Mouse (Mus musculus): ENCODE data around the gene Ranbp9.
A peak's percentile ranks its signal among the peaks of the same experiment; 100 is the strongest.

The Ranbp9 gene

GRCm38 (mm10) chr13:43364985-43365824 lies 115.9 kb downstream of the Ranbp9 start, which contains the start of gene Sirt5:
TSS of gene Sirt5 (plus strand) at chr13:43365496.
- DNase-seq (ENCODE audit: low spot score in 2 of 2) = peak; percentile 64 to 65

GRCm38 (mm10) chr13:43362353-43362752 lies 118.7 kb downstream of the Ranbp9 start:
- DNase-seq (ENCODE audit: low spot score in 2 of 2) = no peak

- no peak for DNase-seq (ENCODE audit: low spot score in 2 of 2)
These were observed 120.5 kb downstream of the Ranbp9 start for GRCm38 (mm10) chr13:43360534-43360933.

GRCm38 (mm10) chr13:43356346-43357125 lies 124.5 kb downstream of the Ranbp9 start:
- no peak for DNase-seq (ENCODE audit: low spot score in 2 of 2)

- DNase-seq (ENCODE audit: low spot score in 2 of 2) = no peak
These were observed 126.7 kb downstream of the Ranbp9 start for GRCm38 (mm10) chr13:43354362-43354761.

GRCm38 (mm10) chr13:43353356-43353755 lies 127.7 kb downstream of the Ranbp9 start:
- no peak for DNase-seq (ENCODE audit: low spot score in 2 of 2)
